Mouse (Mus musculus): Measurements from ENCODE around the gene Zbtb48. TPM values are rescaled to one million over a fixed set of nuclear protein-coding genes. Genes with fewer than 3 reads are reported as not detected.
"Not testable (repeated sequence)": the region's sequence is repeated elsewhere in the genome, so short reads cannot be mapped to it uniquely, and the experiment has no call there.

The Zbtb48 gene
- total RNA-seq (2021) = 1 to 10 TPM; 3.5 to 5.0 TPM

DNA sequence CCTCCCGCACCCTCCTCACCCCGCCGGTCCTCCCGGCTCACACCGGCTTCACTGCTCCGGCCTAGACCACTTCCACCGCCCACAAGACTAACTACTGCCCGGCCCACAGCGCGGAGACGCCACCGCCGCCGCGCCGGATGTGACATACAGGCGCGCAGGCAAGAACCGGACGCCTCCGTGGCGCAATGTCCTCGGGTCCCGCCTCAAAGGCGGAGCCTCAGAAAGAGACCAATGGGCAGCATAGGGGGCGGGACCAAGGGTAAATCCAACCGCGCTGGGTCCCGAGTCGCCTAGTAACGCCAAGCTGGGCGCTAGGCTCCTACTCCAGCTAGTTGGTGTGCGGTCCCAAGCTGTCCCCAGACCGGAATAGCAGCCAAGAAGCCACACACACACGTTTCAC lies at the start of gene Zbtb48:
Gene Zbtb48 (minus strand): TSS at position 148 of the 400 bp plus-strand sequence.
- DNase-seq (ENCODE audit: low spot score) = peak; percentile 96
- intact Hi-C loops (cut with DNase I) = loop anchor here (2.0 kb wide), 1 partner anchor 41 kb away; no protein-coding TSS in a partner anchor

DNA sequence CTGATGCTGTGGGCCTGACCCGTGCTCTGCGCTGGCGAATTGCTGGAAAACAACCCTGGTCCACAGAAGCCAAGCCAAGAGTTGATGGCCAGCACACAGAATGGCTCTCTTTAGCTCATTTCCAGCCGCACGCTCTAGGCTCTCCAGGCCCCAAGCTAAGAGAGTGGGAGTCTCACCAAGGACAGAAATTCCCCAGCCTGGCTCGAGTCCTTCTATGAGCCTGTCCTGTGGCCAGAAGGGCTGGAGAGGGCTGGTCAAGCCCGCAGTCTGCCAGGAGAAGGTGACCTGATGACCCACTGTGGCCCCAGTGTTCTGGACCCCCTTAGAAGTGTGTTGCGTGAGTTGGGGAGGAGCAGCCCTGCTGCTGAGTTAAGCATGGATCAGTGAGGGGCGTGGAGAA lies 49.7 kb upstream of the Zbtb48 start:
- no peak for DNase-seq (ENCODE audit: low spot score)
- intact Hi-C loops (cut with DNase I) = no loop called here

DNA sequence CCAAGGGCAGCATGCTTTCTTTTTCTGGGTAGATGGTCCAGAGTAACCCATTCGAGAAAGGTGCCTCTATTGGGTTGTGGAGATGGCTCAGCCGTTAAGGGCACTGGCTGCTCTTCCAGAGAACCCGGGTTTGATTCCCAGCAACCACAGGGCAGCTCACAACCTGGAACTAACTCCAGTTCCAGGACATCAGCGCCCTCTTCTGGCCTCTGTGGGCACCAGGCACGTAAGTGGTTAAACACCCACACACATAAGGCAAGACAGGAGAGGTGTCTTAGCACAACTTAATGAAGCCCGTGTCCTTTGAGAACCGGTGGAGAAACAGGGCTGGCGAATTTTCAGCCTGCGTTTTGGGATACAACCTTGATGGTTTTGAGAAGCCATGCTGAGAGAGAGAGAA lies 47.1 kb upstream of the Zbtb48 start:
- intact Hi-C loops (cut with DNase I) = no loop called here

DNA sequence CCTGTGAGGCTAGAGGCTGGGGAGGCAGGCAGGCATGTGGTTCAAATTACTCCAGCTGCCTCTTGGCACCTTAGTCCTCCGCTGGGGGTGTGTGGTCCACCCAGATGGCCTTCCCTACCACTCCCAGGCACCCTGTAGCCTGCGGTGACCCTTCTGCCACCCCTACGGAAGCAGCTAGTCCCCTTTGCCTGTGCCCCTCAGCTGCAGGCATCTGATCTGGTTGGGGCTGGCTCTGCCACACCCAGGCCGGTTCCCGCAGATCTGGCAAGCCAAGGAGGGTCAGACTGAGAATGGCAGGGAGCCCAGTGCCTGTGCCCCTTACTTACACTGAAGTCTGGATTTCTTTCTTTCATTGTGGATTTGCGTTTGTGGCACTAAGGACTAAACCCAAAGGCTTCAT lies 46.2 kb upstream of the Zbtb48 start:
- intact Hi-C loops (cut with DNase I) = no loop called here
- no peak for DNase-seq (ENCODE audit: low spot score)

More for the DNA sequence above, 47.1 kb upstream of the Zbtb48 start:
- no peak for DNase-seq (ENCODE audit: low spot score)

DNA sequence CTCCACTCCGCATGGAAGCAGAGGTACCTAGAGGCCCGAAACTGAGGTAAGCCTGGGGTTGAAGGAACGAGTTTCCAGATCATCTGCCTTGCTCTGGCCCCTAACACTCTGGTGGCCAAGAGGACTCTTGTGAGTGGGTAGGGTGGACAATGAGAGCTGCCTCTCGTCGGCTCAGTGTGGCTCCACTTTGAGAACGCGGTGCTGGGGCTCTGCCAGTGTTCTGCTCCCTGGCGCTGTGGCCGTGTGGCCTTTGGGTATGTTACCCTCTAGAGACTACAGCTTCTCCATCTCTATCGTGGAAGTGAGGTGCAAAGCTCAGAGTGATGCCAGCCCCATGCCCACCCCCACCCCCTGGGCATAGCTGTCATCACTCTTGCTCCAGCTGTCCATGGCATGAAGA lies 45.2 kb upstream of the Zbtb48 start:
- intact Hi-C loops (cut with DNase I) = no loop called here
- no peak for DNase-seq (ENCODE audit: low spot score)

DNA sequence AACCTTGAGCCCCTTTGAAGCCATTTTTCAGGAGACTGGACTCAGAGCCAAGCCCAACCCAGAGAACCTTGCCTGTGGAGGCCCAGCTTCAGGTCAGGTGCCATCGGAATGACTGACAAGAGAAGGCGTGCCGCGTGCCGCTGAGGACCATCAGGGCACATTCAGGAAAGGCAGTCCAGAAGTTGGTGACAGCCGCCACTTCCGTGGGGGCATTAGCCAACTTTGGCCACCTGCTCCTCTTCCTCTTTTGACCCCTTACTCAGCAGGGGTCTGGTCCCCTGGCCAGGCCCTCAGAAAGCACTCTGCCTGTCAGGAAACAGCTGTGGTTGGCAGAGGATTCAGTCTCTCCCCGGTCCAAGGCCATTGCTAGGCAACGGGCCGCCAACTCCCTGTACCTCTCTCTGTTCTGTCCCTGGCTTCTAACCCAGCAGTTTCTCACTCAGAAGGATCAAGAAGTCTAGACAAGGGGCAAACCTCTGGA lies 44.7 kb upstream of the Zbtb48 start, which contains the start of gene Plekhg5:
Gene Plekhg5 (plus strand): TSS at position 378 of the 481 bp plus-strand sequence.
- intact Hi-C loops (cut with DNase I) = no loop called here
- DNase-seq (ENCODE audit: low spot score) = peak; percentile 66

DNA sequence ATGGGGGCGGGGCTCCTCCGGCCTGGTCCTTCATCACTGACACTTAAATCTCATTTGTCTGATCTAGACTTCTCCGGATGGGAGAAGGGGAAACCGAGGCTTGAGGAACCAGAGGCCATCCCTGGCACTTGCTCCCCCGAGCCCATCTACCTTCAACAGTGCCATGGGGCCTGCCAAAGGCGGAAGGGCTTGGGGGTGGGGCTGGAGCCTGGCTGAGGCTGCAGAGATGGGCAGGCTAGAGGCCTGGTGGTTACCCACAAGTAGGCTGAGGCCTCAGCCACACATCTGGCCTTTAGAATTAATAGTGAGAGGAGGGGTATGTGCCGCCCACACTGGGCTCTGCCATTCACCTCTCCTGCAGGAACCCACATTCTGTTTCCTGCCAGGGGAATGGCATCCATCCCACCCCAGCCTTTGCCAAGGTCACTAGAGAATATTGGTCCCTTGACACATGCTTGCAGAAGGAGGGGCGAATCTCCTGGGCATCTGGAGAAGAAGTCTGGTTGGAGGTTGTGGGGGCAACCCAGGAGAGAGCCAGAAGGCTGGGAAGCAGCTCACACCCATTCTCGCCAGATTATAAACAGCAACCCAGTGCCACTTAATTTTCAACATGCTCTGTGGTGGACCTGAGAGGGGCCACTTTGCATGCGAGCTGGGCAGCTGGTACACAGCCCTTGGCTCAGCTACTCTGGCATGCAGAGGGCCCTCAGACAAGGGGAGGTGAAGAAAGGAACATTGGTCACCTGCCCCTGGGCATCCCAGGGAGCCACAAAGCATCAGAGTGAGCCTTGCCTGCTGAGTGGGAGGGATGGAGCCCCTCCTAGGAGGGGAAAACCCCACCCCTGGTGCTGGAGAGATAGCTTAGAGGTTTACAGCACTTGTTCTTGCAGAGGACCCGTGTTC lies 43.3 kb upstream of the Zbtb48 start:
- intact Hi-C loops (cut with DNase I) = no loop called here
- DNase-seq (ENCODE audit: low spot score) = no peak

DNA sequence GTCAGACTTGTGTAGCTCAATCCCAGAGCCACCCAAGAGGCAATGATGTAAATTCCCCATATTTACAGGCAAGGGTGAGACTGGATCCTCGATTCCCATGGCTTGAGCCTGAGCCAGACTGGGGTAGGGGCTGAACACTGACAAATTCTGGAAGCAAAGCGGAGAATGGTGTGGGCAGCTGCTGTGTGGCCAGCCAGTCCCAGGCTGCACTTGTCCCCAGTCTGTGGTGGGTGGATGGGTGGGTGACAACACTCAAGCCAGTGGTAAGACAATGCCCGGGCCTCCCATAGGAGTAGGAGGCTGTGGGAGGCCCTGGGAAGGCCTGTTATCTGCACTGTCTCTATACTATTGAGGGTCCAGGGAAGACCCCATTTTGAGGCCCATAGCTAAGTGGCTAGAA lies 41.8 kb upstream of the Zbtb48 start:
- intact Hi-C loops (cut with DNase I) = no loop called here
- no peak for DNase-seq (ENCODE audit: low spot score)

DNA sequence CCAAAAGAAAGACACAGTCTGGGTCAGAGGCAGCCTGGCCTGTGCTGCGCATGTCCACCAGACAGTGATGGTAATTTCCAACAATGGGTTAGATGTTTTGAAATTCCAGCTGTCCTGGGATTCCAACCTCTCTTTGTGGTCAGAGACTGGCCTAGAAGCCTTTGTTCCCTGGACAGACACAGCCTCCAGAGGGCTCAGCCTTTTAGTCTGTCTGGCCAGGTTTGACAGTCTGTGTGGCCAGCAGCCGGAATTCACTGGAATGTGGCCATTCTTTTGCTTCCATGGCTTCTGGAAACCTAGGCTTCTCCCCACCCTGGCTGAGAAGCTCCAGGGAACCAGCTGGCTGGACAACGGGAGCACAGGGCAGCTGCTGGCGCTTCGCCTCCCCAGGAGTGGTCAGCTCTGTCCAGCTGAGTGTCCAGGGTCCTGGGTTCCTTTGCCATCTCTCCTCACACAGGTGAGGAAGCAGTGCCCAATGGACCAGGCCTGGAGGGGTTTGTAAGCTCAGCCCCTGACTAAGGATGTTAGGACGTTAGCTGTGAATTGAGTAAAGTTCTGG lies 40.8 kb upstream of the Zbtb48 start:
- no peak for DNase-seq (ENCODE audit: low spot score)
- intact Hi-C loops (cut with DNase I) = no loop called here

DNA sequence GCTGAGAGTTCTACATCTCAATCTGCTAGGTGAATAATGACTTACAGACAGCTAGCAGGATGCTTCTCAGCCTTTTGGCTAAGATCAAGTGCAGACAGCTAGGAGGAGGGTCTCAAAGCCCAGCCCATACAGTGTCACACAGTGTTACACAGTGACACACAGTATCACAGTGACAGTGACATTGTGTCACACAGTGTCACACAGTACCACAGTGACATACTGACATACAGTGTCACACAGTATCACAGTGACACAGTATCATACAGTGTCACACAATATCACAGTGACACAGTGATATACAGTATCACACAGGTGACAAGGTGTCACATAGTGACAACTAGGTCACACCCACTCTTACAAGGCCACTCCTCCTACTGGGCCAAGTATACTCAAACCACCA lies 39.8 kb upstream of the Zbtb48 start:
- intact Hi-C loops (cut with DNase I) = no loop called here
- DNase-seq (ENCODE audit: low spot score) = no peak

DNA sequence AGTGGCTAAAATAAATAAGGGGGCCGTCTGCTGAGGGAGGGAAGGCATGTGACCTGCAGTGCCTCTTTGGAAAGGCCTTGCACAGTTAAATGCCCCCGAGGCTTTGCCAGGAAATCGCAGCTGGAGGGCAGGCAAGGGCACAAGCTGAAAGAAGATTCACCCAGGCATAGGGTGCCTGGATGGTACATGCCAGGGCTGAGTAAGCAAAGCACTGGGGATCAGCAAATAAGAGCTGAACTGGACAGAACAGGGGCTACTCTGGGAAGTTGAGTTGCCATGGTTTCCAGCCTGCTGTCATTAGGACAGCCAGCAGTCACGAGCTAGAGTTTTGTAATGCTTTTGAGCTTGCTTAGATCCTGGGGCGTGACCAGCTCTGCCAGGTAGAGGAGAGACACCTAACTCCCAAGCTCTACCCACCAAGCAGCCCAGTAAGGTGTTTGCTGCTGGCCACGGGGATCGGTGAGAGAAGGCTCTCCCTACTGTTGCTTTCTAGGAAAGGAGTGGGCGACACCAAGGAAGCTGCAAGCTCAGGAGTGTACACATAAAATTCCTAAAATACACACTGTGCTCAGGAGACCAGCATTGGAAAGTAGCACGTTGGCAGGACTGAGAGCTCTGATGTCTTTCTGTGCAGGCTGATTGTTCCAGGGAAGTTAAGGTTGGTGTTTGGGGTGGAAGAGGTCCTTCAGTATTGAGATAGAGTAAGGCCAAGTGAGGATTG lies 35.1 kb upstream of the Zbtb48 start:
- DNase-seq (ENCODE audit: low spot score) = no peak
- intact Hi-C loops (cut with DNase I) = no loop called here

DNA sequence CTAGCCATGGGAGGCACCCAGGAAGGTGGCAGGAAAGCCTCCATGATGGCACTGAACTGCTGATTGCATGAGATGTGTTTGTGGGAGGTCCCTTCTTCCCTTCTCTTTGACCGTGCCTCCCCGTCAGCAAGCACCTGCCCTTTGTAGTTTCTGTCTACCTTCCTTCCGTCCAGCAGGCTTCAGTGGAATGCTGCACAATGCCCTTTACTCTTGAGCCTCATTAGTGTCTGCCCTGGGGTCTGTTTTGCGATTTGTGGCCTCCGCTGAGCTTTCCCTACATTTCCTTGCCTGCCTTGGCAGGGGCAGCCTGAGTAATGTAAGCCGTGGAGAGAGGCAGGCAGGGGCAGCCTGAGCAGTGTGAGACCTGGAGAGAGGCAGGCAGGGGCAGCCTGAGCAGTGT lies 17.1 kb upstream of the Zbtb48 start:
- no peak for DNase-seq (ENCODE audit: low spot score)
- intact Hi-C loops (cut with DNase I) = loop anchor here (5.0 kb wide), 1 partner anchor 43 kb away; no protein-coding TSS in a partner anchor

DNA sequence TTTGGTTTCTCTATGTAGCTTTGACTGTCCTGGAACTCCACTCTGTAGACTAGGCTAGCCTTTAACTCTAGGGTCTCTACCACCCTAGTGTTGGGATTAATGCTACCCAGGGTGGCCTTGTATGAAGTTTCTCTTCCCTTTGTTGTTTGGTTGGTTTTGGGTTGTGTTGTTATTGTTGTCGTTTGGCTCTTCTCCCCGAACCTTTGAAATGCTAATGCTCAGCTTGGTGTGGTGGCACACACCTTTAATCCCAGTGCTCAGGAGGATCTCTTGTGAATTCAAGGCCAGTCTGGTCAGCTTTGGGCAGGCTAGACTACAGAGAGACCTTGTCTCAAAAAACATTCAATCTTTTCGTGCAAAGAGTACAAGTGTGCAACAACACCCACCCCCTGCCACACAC lies 15.7 kb upstream of the Zbtb48 start:
- DNase-seq (ENCODE audit: low spot score) = no peak
- intact Hi-C loops (cut with DNase I) = loop anchor here (5.0 kb wide), 1 partner anchor 44 kb away; no protein-coding TSS in a partner anchor

DNA sequence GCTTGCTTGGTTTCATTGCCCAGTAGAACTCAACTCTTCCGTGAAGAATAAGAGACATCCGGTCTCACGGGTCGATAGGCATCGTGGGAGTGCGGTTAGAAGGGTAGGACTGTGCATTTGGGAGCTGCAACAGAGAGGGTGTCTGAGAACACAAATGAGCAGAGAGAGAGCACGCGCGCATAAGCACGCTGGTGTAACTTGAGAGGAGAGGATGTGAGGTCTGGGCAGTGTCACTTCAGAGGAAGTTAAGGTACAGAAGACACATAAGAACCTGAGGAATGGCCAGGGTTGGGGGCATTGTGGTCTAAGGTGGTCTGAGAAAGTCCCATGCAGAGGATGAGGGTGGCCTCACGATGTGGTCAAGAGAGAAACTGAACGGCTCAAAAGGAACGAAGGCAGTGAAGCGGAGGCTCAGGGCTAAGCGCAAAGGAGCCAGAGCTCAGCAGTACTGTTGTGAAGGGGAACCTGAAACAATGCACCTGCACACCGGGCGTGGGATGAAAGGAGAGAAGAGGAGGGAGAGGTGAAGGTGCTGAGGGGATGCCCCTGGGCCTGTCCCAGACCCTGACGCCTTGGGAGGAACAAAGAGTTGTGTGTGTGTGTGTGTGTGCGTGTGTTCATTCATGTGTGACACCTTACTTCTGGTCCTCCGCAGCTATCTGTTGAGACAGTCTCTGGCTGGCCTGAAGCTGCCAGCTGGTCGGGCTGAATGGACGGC lies 14.6 kb upstream of the Zbtb48 start:
- no peak for DNase-seq (ENCODE audit: low spot score)
- intact Hi-C loops (cut with DNase I) = loop anchor here (2.0 to 5.0 kb wide), 2 partner anchors 45 to 55 kb away; no protein-coding TSS in a partner anchor

DNA sequence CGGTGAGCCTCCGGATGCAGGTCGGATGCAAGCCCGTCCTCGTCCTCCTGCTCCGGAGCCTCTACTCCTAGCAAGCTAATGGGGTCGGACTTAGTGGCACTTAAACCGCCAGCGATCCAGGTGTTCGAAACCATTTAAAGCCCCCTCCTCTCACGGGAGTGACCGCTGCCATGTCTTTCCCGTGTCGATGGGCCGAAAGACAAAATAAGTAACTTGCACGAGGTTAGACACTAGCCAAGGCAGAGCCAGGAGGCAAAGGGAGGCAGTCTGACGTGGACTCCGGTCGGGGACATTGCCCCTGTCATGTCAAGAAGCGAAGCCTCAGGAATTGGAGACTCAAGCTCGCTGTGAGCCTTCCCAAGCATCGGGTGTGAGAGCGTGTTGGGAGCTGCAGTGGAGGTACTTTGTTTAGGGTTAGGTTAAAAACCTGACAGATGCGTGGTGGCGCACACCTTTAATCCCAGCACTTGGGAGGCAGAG lies 12.4 kb upstream of the Zbtb48 start:
- intact Hi-C loops (cut with DNase I) = loop anchor here (2.0 to 5.0 kb wide), 3 partner anchors 47 to 59 kb away; no protein-coding TSS in a partner anchor
- no peak for DNase-seq (ENCODE audit: low spot score)

DNA sequence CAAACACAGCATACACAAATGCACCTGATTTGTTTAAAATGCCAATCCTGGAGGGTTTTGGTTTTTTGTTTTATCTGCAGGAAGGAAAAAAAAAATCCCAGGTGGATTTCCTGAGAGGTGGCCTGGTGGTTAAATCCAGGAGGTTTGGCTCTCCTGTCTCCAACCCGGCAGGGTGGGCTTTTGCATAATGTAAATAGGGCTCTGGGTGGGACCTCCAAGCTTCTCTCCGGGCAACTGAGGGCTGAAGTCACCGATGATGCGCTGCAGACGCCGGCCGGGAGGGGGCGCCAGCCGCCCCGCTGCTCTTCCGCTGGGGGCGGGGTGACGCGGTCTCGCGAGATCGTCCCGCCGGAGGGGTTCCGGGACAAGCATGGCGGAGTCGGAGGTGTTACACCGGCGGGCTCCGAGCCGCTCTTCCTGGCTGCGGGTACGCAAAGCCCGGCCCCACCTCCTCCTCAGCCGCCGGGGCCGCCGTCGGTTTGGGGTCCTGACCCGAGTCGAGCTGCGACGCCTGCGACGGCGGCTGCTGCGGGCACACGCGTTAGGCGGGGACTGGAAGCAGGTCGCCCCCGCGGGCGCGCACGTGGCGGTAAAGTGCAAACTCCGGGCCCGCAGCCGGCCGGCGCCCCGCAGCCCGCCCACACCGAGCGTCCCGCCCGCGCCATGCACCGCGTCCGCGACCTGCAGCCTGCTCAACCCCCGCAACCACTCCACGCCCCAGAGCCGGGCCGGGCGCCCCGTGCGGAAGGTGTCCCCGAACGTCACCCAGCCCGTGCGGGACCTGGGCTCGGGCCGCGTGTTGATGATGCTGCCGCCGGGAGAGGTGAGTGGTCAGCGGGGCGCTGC lies 11.7 kb upstream of the Zbtb48 start, which contains the start of gene Nol9:
Gene Nol9 (plus strand): TSS at position 337 of the 846 bp plus-strand sequence.
- peak; percentile 86 for DNase-seq (ENCODE audit: low spot score)
- intact Hi-C loops (cut with DNase I) = loop anchor here (2.0 kb wide), 1 partner anchor 58 kb away; no protein-coding TSS in a partner anchor

DNA sequence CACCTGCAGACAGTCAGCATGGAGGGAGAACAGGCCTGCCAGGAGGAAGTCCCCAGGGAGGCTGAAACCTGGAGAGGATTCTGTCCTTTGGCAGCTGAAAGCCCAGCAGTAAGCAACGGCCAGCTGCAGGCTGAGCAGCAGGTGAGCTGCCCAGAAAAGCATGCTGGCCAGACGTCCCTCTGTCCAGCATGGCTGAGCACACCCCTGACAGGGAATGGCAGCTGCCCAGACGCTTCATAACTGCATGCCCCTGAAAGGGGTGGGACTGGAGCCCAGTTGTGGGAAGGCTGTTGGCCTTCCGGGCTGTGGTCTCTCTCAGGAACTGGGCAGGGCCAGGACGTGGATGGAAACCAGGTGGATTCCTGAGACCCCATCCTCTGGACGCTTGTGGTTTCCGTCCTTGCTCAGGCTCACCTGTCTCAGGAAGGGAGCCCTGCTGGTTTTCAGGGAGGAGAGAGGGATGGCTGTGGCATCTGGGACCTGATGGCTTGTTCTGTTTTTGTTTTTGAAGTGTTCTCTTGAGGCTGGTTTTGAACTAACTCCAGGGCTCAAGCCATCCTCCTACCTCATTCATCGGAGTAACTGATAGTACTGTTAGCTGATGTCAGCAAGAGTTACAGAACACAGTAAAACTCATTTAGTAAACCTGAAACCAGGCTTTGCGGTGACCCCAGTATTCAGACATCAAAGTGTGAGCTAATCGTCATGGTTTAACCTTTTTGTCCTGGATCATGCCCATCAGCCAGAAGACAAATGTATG lies 10.9 kb upstream of the Zbtb48 start, which contains the start of gene Tas1r1:
Gene Tas1r1 (minus strand): TSS at position 344 of the 760 bp plus-strand sequence.
- intact Hi-C loops (cut with DNase I) = loop anchor here (2.0 kb wide), 1 partner anchor 58 kb away; no protein-coding TSS in a partner anchor
- DNase-seq (ENCODE audit: low spot score) = no peak

DNA sequence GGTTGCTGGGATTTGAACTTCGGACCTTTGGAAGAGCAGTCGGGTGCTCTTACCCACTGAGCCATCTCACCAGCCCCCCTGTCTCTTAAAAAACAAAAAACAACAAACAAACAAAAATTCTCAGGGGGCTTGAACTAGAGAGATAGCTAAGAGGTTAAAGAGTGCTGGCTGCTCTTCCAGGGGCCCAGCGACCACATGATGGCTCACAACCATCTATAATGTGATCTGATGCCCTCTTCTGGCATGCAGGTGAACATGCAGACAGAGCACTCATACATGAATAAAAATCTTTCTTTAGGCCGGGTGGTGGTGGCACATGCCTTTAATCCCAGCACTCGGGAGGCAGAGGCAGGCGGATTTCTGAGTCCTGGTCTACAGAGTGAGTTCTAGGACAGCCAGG lies 9.0 kb upstream of the Zbtb48 start:
- DNase-seq (ENCODE audit: low spot score); intact Hi-C loops (cut with DNase I): not testable (repeated sequence)

All from heart, postnatal 25 days (tissue).